Mouse (Mus musculus) intestine, embryonic 14.5 days (tissue): ENCODE measurements around the gene Meis1. TPM values are rescaled to one million over a fixed set of nuclear protein-coding genes. Genes with fewer than 3 reads are reported as not detected.

ENCODE experiments used
- ATAC-seq: fragments of 200-750 bp; cut with Nextera tagmentation; replicated peaks from 2 replicates; pipeline ENCODE4 v1.8.0; 2017; ENCODE audit warnings: low read depth, moderate number of reproducible peaks, moderate TSS enrichment, moderate library complexity; ENCODE audit not compliant: low FRiP score, low TSS enrichment
- DNase-seq: peaks from one replicate; pipeline ENCODE4 v3.0.0-alpha.2; 2018; ENCODE audit warnings: low spot score
- H3K27ac ChIP-seq: fragments of 300-500 bp; sonication (generic); 2 replicates; pipeline ENCODE4 v1.5.1; 2014; ENCODE audit warnings: low read depth, mild to moderate bottlenecking, control low read depth
- H3K27me3 ChIP-seq: fragments of 300-500 bp; sonication (generic); replicated peaks from 2 replicates; pipeline ENCODE4 v1.6.1; 2014; ENCODE audit warnings: low read length, control low read depth; ENCODE audit not compliant: control insufficient read depth, insufficient read depth
- H3K36me3 ChIP-seq: fragments of 300-500 bp; sonication (generic); 2 replicates; pipeline ENCODE4 v1.6.1; 2014; ENCODE audit warnings: low read length, control low read depth; ENCODE audit not compliant: control insufficient read depth, insufficient read depth
- H3K4me1 ChIP-seq: fragments of 300-500 bp; sonication (generic); replicated peaks from 2 replicates; pipeline ENCODE4 v1.6.1; 2014; ENCODE audit warnings: low read length, control low read depth, mixed read lengths; ENCODE audit not compliant: control insufficient read depth, insufficient read depth
- H3K4me2 ChIP-seq: fragments of 300-500 bp; sonication (generic); 2 replicates; pipeline ENCODE4 v1.6.1; 2014; ENCODE audit warnings: low read length
- H3K4me3 ChIP-seq: fragments of 300-500 bp; sonication (generic); 2 replicates; pipeline ENCODE4 v1.5.1; 2014; ENCODE audit warnings: low read depth, low read length, control low read depth, mixed read lengths
- H3K9ac ChIP-seq: fragments of 300-500 bp; sonication (generic); 2 replicates; pipeline ENCODE4 v1.6.1; 2014; ENCODE audit warnings: mild to moderate bottlenecking, low read length
- H3K9me3 ChIP-seq: fragments of 300-500 bp; sonication (generic); 2 replicates; pipeline ENCODE4 v1.6.1; 2016; ENCODE audit warnings: low read length, control low read depth; ENCODE audit not compliant: control insufficient read depth
- WGBS: fragments of 180-500 bp; shearing (Covaris S2); extraction: QIAGEN DNeasy Blood & Tissue Kit; methylation state at CpG from one replicate; pipeline ENCODE4 v1.1.7; 2014; 5-methylcytosine and 5-hydroxymethylcytosine counted together
- polyA plus RNA-seq: library from polyadenylated mRNA; unstranded; fragments of >200 nt; fragmentation: Nextera tagmentation; extraction: Ambion mirVana; gene quantifications from 2 replicates; pipeline ENCODE4 v1.2.1, GENCODE M21; 2014

Gene Meis1
- polyA plus RNA-seq, 1 experiment from 2014 or later: 133 TPM

DNA sequence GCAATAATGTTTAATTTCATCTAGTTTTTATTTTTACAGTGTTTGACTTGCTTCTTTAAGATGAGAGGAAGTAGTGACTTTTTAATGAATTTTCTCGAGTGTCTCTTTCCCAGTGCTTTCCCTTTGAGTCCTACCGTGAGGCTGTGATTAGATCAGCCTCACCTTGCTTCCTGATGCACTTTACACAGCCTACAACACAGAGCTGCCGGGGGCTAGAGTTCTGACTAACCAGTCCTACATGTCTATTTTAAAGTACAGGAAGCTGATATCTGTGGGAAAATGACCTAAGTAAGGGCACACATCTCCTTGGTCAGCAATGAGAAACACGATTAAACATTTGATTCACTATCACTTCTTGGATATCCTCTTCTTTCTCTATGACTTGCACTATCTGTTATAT, 119.9 kb downstream of the Meis1 start:
- H3K27me3 ChIP-seq: no peaks in the 10 kb centered on the region
- peaks cover 22% of the 10 kb centered on the region; the same call in 1 of the 2 replicates for H3K36me3 ChIP-seq
- H3K9ac ChIP-seq: no peak overlapping the region
- H3K4me1 ChIP-seq: peaks cover 28% of the 10 kb centered on the region
- H3K9me3 ChIP-seq: no peaks in the 10 kb centered on the region
- H3K27ac ChIP-seq: peak overlapping the region; percentile 44; the same call in 1 of the 2 replicates
- no peak overlapping the region for H3K4me2 ChIP-seq
- 31% methylated on average over 4 of the region's 4 CpGs for WGBS
- no peak for ATAC-seq
- H3K4me3 ChIP-seq: no peak overlapping the region
- peak; percentile 47 for DNase-seq

DNA sequence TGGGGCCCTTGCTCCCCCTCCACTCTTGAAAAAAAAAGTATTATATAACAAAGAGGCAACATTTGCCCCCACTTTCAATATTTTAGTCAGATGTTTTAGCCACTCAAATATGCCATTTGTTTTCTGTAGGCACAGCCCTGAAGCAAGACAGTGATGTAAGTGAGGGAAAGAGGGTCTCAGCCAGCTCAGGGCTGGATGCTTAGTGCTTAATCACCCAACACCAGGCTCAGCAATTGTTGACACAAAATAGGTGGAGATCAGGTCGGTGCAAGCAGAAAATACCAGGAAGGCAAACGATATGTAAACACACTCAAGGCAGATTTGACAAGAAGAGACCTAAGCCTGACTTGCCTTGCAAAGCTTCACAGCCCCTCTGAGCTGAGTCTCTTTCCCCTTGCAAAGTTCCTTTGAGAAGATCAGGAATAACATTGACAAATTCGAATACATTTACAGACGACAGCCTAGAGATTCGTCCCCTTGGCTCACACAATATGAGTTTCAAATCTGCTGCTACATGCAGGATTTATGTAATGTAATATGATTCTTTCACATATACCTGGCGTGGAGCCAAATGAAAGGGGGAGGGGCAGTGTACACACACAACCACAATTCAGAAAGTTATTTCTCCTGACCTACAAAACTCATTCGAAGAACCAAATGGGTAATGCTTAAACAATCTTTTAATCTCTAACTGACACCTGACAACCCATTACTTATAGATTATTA, 120.7 kb downstream of the Meis1 start:
- peak; percentile 83 for DNase-seq
- Histone ChIP-seq H3K4me1 (peaks cover 29% of the 10 kb centered on the region), H3K9ac (no peak overlapping the region), H3K9me3 (no peaks in the 10 kb centered on the region), H3K4me2 (peak overlapping the region; percentile 6; the same call in 1 of the 2 replicates), H3K27me3 (no peaks in the 10 kb centered on the region), H3K4me3 (no peak overlapping the region), H3K36me3 (peaks cover 21% of the 10 kb centered on the region; the same call in 1 of the 2 replicates), H3K27ac (peak overlapping the region; percentile 27; the same call in 1 of the 2 replicates)
- WGBS: 12% methylated on average over 7 of the region's 7 CpGs
- ATAC-seq: no peak

DNA sequence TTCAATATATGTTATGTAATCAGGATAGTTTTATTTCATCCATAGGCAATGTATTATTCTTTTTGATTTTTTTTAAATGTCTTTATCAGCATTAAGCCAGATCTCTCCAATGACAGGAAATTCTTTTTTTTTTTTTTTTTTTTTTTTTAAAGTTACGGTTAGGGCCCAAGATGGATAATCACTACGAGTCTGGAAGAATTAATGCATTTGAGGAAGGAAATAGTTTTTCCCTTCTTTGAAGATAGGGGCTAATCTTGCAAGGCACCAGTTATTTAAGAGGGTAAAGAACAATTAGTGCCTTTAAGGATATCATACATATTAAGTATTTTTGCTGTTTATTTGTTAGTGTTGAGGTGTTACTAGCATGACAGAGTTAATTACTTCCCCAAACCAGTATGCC, 121.5 kb downstream of the Meis1 start:
- H3K9me3 ChIP-seq: no peaks in the 10 kb centered on the region
- peaks cover 37% of the 10 kb centered on the region for H3K4me1 ChIP-seq
- H3K9ac ChIP-seq: no peak overlapping the region
- 57% methylated on average over 2 of the region's 2 CpGs for whole genome bisulfite sequencing
- no peak overlapping the region for H3K4me3 ChIP-seq
- H3K36me3 ChIP-seq: peaks cover 19% of the 10 kb centered on the region; the same call in 1 of the 2 replicates
- ATAC-seq: no peak
- H3K27me3 ChIP-seq: no peaks in the 10 kb centered on the region
- no peak overlapping the region for H3K4me2 ChIP-seq
- DNase-seq: no peak
- H3K27ac ChIP-seq: no peak overlapping the region

DNA sequence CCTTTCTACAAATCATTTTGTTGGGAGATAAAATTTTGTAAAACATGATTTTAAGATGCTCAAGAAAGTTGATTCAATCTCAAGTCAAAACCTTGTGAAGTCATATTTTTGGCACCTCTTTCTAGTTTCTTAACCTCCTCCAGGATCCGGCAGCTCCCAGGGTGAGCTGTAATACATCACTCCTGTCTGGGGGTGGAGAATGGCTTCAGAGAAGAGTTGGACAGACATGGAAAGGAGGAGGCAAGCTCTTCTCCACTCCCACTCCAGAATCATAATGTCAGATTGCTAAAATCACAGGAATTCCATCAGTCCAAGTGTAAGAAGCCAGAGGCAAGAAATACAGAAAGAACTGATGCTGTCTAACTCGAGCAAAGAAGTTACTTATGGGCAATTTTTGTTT, 126.3 kb downstream of the Meis1 start:
- Histone ChIP-seq H3K4me2 (no peak overlapping the region), H3K9me3 (no peaks in the 10 kb centered on the region), H3K4me1 (peaks cover 35% of the 10 kb centered on the region), H3K27ac (no peak overlapping the region), H3K4me3 (no peak overlapping the region), H3K27me3 (no peaks in the 10 kb centered on the region), H3K36me3 (peaks cover 23% of the 10 kb centered on the region), H3K9ac (no peak overlapping the region)
- 25% methylated on average over 2 of the region's 2 CpGs for WGBS
- ATAC-seq (no peak), DNase-seq (peak; percentile 39)

DNA sequence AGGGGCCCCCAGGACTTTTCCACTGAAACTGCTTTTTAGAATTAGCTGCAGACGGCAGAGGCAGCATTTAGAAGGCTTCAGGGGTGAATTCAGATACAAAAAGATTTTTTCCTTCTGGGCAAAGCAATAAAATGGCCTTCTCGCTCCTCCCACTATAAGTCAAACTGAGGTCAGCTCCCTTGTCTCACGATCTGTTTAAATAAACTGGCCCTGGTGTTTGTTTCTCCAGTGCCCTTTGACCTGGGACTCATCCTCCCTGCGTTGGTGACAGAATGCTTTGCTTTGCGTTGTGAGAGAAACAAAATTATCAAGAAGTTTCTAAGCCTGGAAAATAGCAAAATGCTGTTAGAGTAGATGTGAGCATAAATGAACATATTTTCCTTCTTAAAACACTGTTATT, 129.6 kb downstream of the Meis1 start:
- Histone ChIP-seq H3K4me3 (no peak overlapping the region), H3K27ac (0 out of 2 replicates have a peak overlapping the region, but pooled peaks have one; percentile 27), H3K4me1 (peaks cover 60% of the 10 kb centered on the region), H3K4me2 (no peak overlapping the region; the same call in 1 of the 2 replicates), H3K9ac (no peak overlapping the region), H3K27me3 (no peaks in the 10 kb centered on the region), H3K36me3 (peaks cover 26% of the 10 kb centered on the region), H3K9me3 (no peaks in the 10 kb centered on the region)
- 6% methylated on average over 5 of the region's 5 CpGs for WGBS
- DNase-seq (peak; percentile 62), ATAC-seq (no peak)

DNA sequence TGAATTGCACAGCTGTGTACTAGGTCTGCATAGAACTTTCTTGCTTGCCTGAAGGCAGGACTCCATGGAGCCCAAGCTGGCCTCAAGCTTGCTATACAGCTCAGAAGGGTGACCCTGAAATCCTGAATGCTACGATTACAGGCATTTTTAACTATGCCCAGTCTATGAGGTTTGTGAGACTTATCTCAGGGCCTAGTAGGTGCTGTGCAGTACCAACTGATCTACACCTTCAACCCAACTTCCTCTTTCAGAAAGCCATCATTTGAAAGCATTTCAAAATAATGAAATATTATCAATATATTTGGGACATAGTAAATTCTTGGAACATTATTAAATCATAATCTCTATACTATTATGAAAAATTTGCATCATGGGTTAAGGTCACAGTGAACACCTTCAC, 130.1 kb downstream of the Meis1 start:
- Histone ChIP-seq H3K9me3 (no peaks in the 10 kb centered on the region), H3K4me3 (no peak overlapping the region), H3K4me2 (no peak overlapping the region), H3K36me3 (peaks cover 31% of the 10 kb centered on the region), H3K27ac (0 out of 2 replicates have a peak overlapping the region, but pooled peaks have one; percentile 27), H3K4me1 (peaks cover 65% of the 10 kb centered on the region), H3K27me3 (no peaks in the 10 kb centered on the region), H3K9ac (no peak overlapping the region)
- WGBS: 17% methylated on average over 1 of the region's 1 CpGs
- ATAC-seq (no peak), DNase-seq (no peak)

DNA sequence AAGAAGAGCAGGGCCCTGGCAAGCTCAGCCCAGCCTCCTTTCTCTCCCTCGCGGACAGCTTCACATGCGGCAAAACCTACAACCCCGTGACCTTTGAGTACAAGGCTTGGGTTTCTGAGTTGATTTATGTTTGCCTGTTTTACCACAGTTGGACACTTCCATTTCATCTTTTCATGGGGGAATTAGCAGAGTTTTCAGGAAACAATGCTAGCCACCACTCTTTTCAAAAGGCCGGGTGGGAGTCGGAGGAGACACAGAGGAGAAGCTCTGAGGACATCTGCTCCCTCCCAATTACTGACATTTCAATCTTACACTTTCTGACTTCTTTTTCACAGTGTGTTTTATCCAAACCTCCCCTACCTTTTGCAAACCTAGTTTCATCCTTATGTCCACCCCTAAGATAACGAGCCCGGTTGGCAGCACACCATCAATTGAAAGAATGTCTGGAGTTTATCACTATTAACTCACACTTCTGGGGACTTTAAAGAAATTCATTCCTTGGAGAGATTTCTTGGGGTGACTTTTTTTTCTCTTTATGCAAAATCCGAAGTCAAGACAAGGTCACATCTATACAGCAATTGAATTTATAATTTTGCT, 133.0 kb downstream of the Meis1 start:
- Histone ChIP-seq H3K4me3 (no peak overlapping the region), H3K9me3 (no peaks in the 10 kb centered on the region), H3K4me2 (peak overlapping the region; percentile 38), H3K36me3 (peaks cover 41% of the 10 kb centered on the region), H3K4me1 (peaks cover 59% of the 10 kb centered on the region), H3K27me3 (no peaks in the 10 kb centered on the region), H3K27ac (peak overlapping the region; percentile 39), H3K9ac (no peak overlapping the region)
- ATAC-seq (peak; percentile 52; the same call in 1 of the 2 replicates), DNase-seq (peak; percentile 60)
- 12% methylated on average over 9 of the region's 9 CpGs for WGBS

DNA sequence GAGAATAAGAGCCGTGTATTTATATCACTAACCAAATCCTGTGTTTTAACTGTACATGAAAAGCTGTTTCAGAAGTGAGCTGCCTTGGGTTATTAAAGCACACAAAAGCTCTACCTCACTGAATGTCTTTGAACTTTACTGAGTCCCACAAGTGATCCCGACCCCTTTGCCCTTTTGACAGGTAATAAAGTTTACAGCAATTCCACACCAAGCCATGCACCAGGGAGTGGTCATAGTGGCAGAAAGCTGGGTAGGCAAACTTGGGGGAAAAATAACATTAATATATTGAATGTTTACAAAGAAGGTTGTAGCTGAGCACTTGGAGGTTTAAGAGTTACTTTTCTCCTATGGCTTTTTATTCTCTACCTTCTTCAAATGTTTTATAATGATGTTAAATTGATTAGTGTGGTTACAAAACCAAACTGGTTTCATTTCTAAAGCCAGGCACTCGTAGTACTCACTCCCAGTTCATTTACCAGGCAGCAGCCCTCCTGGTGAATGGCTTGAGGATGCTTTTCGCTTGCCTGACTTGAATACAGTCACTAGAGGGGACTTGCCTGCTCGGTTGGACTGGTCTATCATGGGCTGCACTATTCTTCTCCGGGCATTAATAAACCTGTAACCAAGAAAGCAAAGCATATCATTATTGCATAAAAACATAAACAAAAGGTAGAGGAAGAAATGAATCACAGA, 133.6 kb downstream of the Meis1 start:
- DNase-seq (peak; percentile 53), ATAC-seq (peak; percentile 36; the same call in 1 of the 2 replicates)
- Histone ChIP-seq H3K27ac (peak overlapping the region; percentile 39), H3K9me3 (no peaks in the 10 kb centered on the region), H3K9ac (no peak overlapping the region), H3K4me3 (no peak overlapping the region), H3K27me3 (no peaks in the 10 kb centered on the region), H3K4me1 (peaks cover 54% of the 10 kb centered on the region), H3K36me3 (peaks cover 45% of the 10 kb centered on the region), H3K4me2 (peak overlapping the region; percentile 38)
- 10% methylated on average over 6 of the region's 6 CpGs for WGBS
